Mouse (Mus musculus): ENCODE data around the gene Arid5b. TPM values are rescaled to one million over a fixed set of nuclear protein-coding genes. Genes with fewer than 3 reads are reported as not detected.

The Arid5b gene
- polyA plus RNA-seq, 1 experiment from 2014 or later, result 19.0 TPM

GRCm38 (mm10) chr10:68263296-68263968 is 15.1 kb downstream of the Arid5b start:
- H3K36me3 ChIP-seq (replicated peaks), result no peaks in the 10 kb centered on the region
- 0 out of 2 replicates have a peak, but pooled peaks cover 4% of the 10 kb centered on the region for H3K4me1 ChIP-seq
- no peak for ATAC-seq (replicated peaks)
- H3K9me3 ChIP-seq, result no peaks in the 10 kb centered on the region
- no peaks in the 10 kb centered on the region for H3K27me3 ChIP-seq (replicated peaks)
- H3K4me2 ChIP-seq, result no peak overlapping the region
- WGBS, result 91% methylated on average over 9 of the region's 9 CpGs
- no peak overlapping the region for H3K4me3 ChIP-seq
- no peak overlapping the region for H3K27ac ChIP-seq
- no peak overlapping the region for H3K9ac ChIP-seq

DNA sequence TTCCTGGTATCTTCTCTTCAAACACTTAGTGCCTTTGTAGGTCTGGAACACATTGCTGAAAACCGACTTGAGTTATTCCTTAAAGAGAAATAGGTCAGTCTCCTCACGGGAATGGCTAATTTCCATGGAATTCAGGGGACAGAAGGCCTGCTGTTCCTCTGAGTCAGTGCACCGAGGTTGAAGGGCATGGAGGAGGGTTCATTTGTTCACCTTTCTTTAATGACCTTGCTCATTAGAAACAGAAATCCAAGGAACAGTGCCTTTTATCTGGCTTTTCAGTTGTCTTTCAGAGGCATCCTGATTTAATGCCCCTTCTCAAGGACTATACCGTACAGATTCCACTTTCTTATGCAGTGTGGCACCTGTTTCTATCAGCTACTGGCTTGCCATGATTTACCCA is 18.9 kb downstream of the Arid5b start:
- no peak overlapping the region for H3K9ac ChIP-seq
- ATAC-seq (replicated peaks), result no peak
- no peaks in the 10 kb centered on the region for H3K36me3 ChIP-seq (replicated peaks)
- no peaks in the 10 kb centered on the region for H3K4me1 ChIP-seq
- H3K9me3 ChIP-seq, result no peaks in the 10 kb centered on the region
- no peak overlapping the region for H3K27ac ChIP-seq
- H3K4me3 ChIP-seq, result no peak overlapping the region
- WGBS, result 55% methylated on average over 4 of the region's 4 CpGs
- H3K4me2 ChIP-seq, result no peak overlapping the region
- H3K27me3 ChIP-seq (replicated peaks), result no peaks in the 10 kb centered on the region

DNA sequence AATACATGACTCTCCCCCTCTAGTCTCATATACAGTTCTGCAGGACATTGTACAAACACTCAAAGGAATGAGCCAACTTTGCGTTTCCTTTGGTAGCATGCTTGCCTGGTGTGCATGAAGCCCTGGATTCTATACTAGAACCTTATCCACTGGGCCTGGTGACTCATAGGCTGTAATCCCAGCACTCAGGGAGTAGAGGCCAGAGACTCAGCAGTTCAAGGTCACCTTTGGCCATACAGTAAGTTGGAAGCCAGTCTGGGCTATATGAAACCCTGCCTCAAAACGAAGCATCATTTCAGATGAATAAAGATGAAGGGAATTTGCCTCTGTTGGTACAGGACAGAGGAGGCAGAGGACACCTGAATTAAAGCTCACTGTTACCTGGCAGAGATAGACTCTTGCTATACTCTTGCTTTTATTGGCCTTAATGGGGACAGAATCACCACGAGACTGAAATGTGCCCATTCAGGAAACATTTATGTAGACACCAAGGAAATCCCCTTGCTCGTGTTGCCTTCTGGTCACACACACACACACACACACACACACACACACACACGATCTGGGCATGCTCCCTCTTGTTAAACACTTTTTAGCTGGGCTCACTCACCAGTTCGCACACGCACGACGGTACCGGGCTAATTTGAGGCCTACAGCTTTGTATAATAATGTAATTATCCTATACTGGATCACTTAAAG is 21.0 kb downstream of the Arid5b start:
- H3K36me3 ChIP-seq (replicated peaks), result no peaks in the 10 kb centered on the region
- no peaks in the 10 kb centered on the region for H3K9me3 ChIP-seq
- no peaks in the 10 kb centered on the region for H3K4me1 ChIP-seq
- H3K27ac ChIP-seq, result no peak overlapping the region
- H3K4me2 ChIP-seq, result no peak overlapping the region
- no peak overlapping the region for H3K4me3 ChIP-seq
- ATAC-seq (replicated peaks), result no peak
- WGBS, result 89% methylated on average over 10 of the region's 10 CpGs
- no peaks in the 10 kb centered on the region for H3K27me3 ChIP-seq (replicated peaks)
- no peak overlapping the region for H3K9ac ChIP-seq

DNA sequence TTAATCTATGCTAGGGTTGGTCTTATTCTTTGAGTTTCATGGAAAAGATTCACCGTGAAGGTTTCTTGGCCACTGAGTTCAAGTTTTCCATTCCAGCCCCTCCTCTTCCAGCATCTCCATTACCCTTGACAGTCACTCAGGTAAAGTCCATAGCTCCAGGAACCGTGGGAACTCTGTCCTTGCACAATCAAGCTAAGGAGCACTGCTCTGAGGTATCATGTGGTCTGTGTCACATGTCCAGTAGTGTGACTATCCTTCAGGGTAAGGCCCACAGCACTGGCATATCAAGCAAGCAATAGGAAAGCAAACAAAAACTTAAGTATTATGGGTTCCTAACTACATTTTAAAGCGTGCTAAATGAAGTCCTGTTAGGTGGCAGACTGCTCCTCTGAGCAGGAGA is 22.4 kb downstream of the Arid5b start:
- H3K4me3 ChIP-seq, result no peak overlapping the region
- H3K36me3 ChIP-seq (replicated peaks), result no peaks in the 10 kb centered on the region
- H3K4me2 ChIP-seq, result no peak overlapping the region
- H3K4me1 ChIP-seq, result no peaks in the 10 kb centered on the region
- no peaks in the 10 kb centered on the region for H3K9me3 ChIP-seq
- H3K9ac ChIP-seq, result no peak overlapping the region
- WGBS, result 83% methylated on average over 3 of the region's 3 CpGs
- no peak overlapping the region for H3K27ac ChIP-seq
- H3K27me3 ChIP-seq (replicated peaks), result no peaks in the 10 kb centered on the region
- no peak for ATAC-seq (replicated peaks)

GRCm38 (mm10) chr10:68253452-68254117 is 25.0 kb downstream of the Arid5b start:
- Histone ChIP-seq H3K4me3 (no peak overlapping the region), H3K36me3 (replicated peaks) (no peaks in the 10 kb centered on the region), H3K9me3 (no peaks in the 10 kb centered on the region), H3K4me1 (peaks cover 2% of the 10 kb centered on the region; the same call in 1 of the 2 replicates), H3K4me2 (no peak overlapping the region), H3K27me3 (replicated peaks) (no peaks in the 10 kb centered on the region), H3K27ac (no peak overlapping the region), H3K9ac (no peak overlapping the region)
- WGBS, result 81% methylated on average over 7 of the region's 7 CpGs
- ATAC-seq (replicated peaks), result no peak

DNA sequence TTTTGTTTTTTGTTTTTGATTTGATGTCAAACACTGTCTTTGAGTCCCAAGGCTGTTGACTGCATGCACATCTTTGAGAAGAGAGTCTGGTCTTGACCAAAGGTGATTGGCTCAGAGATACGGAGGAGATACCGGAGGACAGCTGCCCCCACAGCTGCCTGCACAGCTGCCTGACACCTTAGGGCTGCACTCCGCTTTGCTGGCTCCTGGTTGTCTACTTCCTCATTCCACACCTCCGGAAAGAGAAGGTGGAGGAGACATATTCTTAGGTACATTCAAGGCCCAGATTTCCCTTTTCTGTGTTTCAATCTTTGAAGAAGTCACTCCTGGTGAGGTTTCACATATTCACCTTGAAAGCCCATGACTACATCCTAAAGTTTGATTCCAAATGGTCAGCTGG is 25.9 kb downstream of the Arid5b start:
- Histone ChIP-seq H3K27ac (no peak overlapping the region), H3K9me3 (no peaks in the 10 kb centered on the region), H3K4me2 (no peak overlapping the region), H3K27me3 (replicated peaks) (no peaks in the 10 kb centered on the region), H3K4me1 (peaks cover 3% of the 10 kb centered on the region; the same call in 1 of the 2 replicates), H3K36me3 (replicated peaks) (no peaks in the 10 kb centered on the region), H3K9ac (no peak overlapping the region), H3K4me3 (no peak overlapping the region)
- 92% methylated on average over 4 of the region's 4 CpGs for WGBS
- ATAC-seq (replicated peaks), result no peak

- WGBS, result 44% methylated on average over 6 of the region's 6 CpGs
- H3K9ac ChIP-seq, result no peak overlapping the region
- H3K9me3 ChIP-seq, result no peaks in the 10 kb centered on the region
- H3K27me3 ChIP-seq (replicated peaks), result no peaks in the 10 kb centered on the region
- H3K4me2 ChIP-seq, result no peak overlapping the region
- ATAC-seq (replicated peaks), result no peak
- H3K36me3 ChIP-seq (replicated peaks), result no peaks in the 10 kb centered on the region
- H3K27ac ChIP-seq, result no peak overlapping the region
- H3K4me1 ChIP-seq, result peaks cover 3% of the 10 kb centered on the region; the same call in 1 of the 2 replicates
- H3K4me3 ChIP-seq, result no peak overlapping the region
Observed at GRCm38 (mm10) chr10:68249355-68249782, 29.2 kb downstream of the Arid5b start.

DNA sequence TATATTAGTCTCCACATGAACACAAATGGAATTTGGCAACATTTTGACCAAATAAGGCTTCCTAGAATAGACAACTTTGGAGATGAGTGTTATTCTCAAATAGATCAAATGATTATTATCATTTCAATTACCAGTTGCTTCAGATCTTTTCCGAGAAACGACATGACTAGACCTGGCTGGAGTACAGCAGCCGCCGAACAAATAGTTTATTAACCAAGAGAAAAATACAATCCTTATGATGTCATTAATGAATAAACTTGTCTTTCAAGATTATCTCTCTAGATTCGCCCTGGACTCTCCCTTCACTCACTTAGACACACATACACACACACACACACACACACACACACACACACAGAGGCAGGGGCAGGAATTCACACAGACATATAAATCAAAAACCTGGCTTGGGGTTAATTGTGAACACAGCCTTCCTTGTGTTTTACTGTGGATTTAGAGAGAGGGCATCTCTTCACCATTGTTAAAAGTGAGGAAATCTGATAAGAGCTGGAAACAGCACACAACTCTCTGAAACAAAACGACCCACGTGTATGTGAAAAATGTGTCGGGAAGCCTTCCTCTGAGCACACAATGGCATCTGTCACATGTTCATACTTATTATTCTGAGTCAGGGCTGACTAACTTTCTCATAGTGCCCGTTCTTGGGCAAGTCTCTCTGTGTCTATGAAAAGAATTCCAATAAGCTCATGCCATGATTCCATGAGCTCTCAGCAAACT is 30.1 kb downstream of the Arid5b start:
- H3K4me2 ChIP-seq, result no peak overlapping the region
- no peak overlapping the region for H3K27ac ChIP-seq
- no peak overlapping the region for H3K9ac ChIP-seq
- 32% methylated on average over 9 of the region's 9 CpGs for WGBS
- ATAC-seq (replicated peaks), result no peak; the same call in 1 of the 2 replicates
- peaks cover 3% of the 10 kb centered on the region; the same call in 1 of the 2 replicates for H3K4me1 ChIP-seq
- H3K9me3 ChIP-seq, result no peaks in the 10 kb centered on the region
- no peaks in the 10 kb centered on the region for H3K36me3 ChIP-seq (replicated peaks)
- no peak overlapping the region for H3K4me3 ChIP-seq
- H3K27me3 ChIP-seq (replicated peaks), result no peaks in the 10 kb centered on the region

GRCm38 (mm10) chr10:68247490-68248280 is 30.9 kb downstream of the Arid5b start:
- Histone ChIP-seq H3K9ac (no peak overlapping the region), H3K4me2 (no peak overlapping the region), H3K4me3 (no peak overlapping the region), H3K36me3 (replicated peaks) (no peaks in the 10 kb centered on the region; the same call in 1 of the 2 replicates), H3K4me1 (peaks cover 3% of the 10 kb centered on the region; the same call in 1 of the 2 replicates), H3K27ac (no peak overlapping the region), H3K9me3 (no peaks in the 10 kb centered on the region), H3K27me3 (replicated peaks) (no peaks in the 10 kb centered on the region)
- no peak for ATAC-seq (replicated peaks)
- WGBS, result 84% methylated on average over 4 of the region's 4 CpGs

- H3K27ac ChIP-seq, result no peak overlapping the region
- H3K27me3 ChIP-seq (replicated peaks), result no peaks in the 10 kb centered on the region
- H3K36me3 ChIP-seq (replicated peaks), result no peaks in the 10 kb centered on the region; the same call in 1 of the 2 replicates
- H3K9ac ChIP-seq, result no peak overlapping the region
- H3K4me2 ChIP-seq, result no peak overlapping the region
- no peaks in the 10 kb centered on the region for H3K9me3 ChIP-seq
- 69% methylated on average over 7 of the region's 7 CpGs for WGBS
- H3K4me1 ChIP-seq, result peaks cover 3% of the 10 kb centered on the region; the same call in 1 of the 2 replicates
- no peak for ATAC-seq (replicated peaks)
- H3K4me3 ChIP-seq, result no peak overlapping the region
Observed at GRCm38 (mm10) chr10:68246603-68247247, 31.8 kb downstream of the Arid5b start.

Data from midbrain, embryonic 15.5 days (tissue).